Mouse (Mus musculus) midbrain, postnatal 0 days (tissue): ENCODE data around the gene Gm20388. TPM values are rescaled to one million over a fixed set of nuclear protein-coding genes. Genes with fewer than 3 reads are reported as not detected.

Experiments used
- ATAC-seq: fragments of 200-750 bp; cut with Nextera tagmentation; 2 replicates; pipeline ENCODE4 v1.8.0; 2017; ENCODE audit warnings: moderate number of reproducible peaks, mild to moderate bottlenecking, moderate TSS enrichment, moderate library complexity; ENCODE audit not compliant: low FRiP score
- DNase-seq: peaks from one replicate; pipeline ENCODE4 v3.0.0-alpha.2; 2015; ENCODE audit warnings: low spot score
- H3K27ac ChIP-seq: fragments of 300-500 bp; sonication (generic); 2 replicates; pipeline ENCODE4 v1.5.1; 2014; ENCODE audit warnings: low read depth, mild to moderate bottlenecking, low read length, mixed read lengths
- H3K27me3 ChIP-seq: fragments of 300-500 bp; sonication (generic); 2 replicates; pipeline ENCODE4 v1.6.1; 2014; ENCODE audit warnings: low read length, control low read depth, mixed read lengths; ENCODE audit not compliant: insufficient read depth
- H3K36me3 ChIP-seq: fragments of 300-500 bp; sonication (generic); 2 replicates; pipeline ENCODE4 v1.6.1; 2014; ENCODE audit warnings: low read length, control low read depth, mixed read lengths; ENCODE audit not compliant: insufficient read depth
- H3K4me1 ChIP-seq: fragments of 300-500 bp; sonication (generic); 2 replicates; pipeline ENCODE4 v1.6.1; 2014; ENCODE audit warnings: mild to moderate bottlenecking, control low read depth, antibody characterized with exemption, low read length, mixed read lengths; ENCODE audit not compliant: insufficient read depth
- H3K4me2 ChIP-seq: fragments of 300-500 bp; sonication (generic); 2 replicates; pipeline ENCODE4 v1.6.1; 2014; ENCODE audit warnings: low read depth, mild to moderate bottlenecking, low read length, mixed read lengths; ENCODE audit not compliant: poor library complexity, severe bottlenecking
- H3K4me3 ChIP-seq: fragments of 300-500 bp; sonication (generic); 2 replicates; pipeline ENCODE4 v1.5.1; 2014; ENCODE audit warnings: low read depth, mild to moderate bottlenecking, low read length, moderate library complexity
- H3K9ac ChIP-seq: fragments of 300-500 bp; sonication (generic); replicated peaks from 2 replicates; pipeline ENCODE4 v1.6.1; 2014; ENCODE audit warnings: mild to moderate bottlenecking, low read length, moderate library complexity, mixed read lengths; ENCODE audit not compliant: poor library complexity, severe bottlenecking
- H3K9me3 ChIP-seq: fragments of 300-500 bp; sonication (generic); 2 replicates; pipeline ENCODE4 v1.6.1; 2016; ENCODE audit warnings: low read length, control low read depth
- CTCF ChIP-seq: IDR thresholded peaks from 2 replicates; pipeline ENCODE4 v1.5.1; 2016; ENCODE audit warnings: antibody characterized with exemption, mild to moderate bottlenecking
- WGBS: fragments of 180-500 bp; shearing (Covaris S2); extraction: QIAGEN DNeasy Blood & Tissue Kit; methylation state at CpG from one replicate; pipeline ENCODE4 v1.1.7; 2014; 5-methylcytosine and 5-hydroxymethylcytosine counted together
- polyA plus RNA-seq: library from polyadenylated mRNA; unstranded; fragments of >200 nt; fragmentation: Nextera tagmentation; extraction: Ambion mirVana; gene quantifications from 2 replicates; pipeline ENCODE4 v1.2.1, GENCODE M21; 2015
- total RNA-seq: library from RNA; depleted of rRNA; stranded (reverse); fragments of >200 nt; gene quantifications from 2 replicates; pipeline ENCODE4 v1.2.3, GENCODE M21; 2014

Gene Gm20388
- total and polyA plus RNA-seq, 2 experiments from 2014 or later, result 74.2 TPM; not detected in 1

GRCm38 (mm10) chr8:122803906-122804761 lies 2893.5 kb downstream of the Gm20388 start:
- Histone ChIP-seq H3K27me3 (no peaks in the 10 kb centered on the region), H3K4me2 (no peak overlapping the region), H3K4me3 (no peak overlapping the region), H3K9ac (peak overlapping the region; percentile 33; the same call in 1 of the 2 replicates), H3K9me3 (no peaks in the 10 kb centered on the region), H3K36me3 (no peaks in the 10 kb centered on the region; the same call in 1 of the 2 replicates), H3K27ac (peak overlapping the region; percentile 58), H3K4me1 (peaks cover 17% of the 10 kb centered on the region)
- ATAC-seq (peak; percentile 73), DNase-seq (peak; percentile 87)
- no peak for TF ChIP-seq CTCF
- WGBS, result 10% methylated on average over 15 of the region's 15 CpGs

- TF ChIP-seq CTCF, result no peak
- Histone ChIP-seq H3K4me1 (peaks cover 17% of the 10 kb centered on the region), H3K9me3 (no peaks in the 10 kb centered on the region), H3K4me3 (no peak overlapping the region), H3K9ac (no peak overlapping the region), H3K27ac (no peak overlapping the region), H3K27me3 (no peaks in the 10 kb centered on the region), H3K36me3 (no peaks in the 10 kb centered on the region), H3K4me2 (no peak overlapping the region)
- ATAC-seq (peak; percentile 27; the same call in 1 of the 2 replicates), DNase-seq (peak; percentile 91)
- 9% methylated on average over 3 of the region's 3 CpGs for WGBS
Observed at GRCm38 (mm10) chr8:122805349-122805748, 2894.7 kb downstream of the Gm20388 start.

DNA sequence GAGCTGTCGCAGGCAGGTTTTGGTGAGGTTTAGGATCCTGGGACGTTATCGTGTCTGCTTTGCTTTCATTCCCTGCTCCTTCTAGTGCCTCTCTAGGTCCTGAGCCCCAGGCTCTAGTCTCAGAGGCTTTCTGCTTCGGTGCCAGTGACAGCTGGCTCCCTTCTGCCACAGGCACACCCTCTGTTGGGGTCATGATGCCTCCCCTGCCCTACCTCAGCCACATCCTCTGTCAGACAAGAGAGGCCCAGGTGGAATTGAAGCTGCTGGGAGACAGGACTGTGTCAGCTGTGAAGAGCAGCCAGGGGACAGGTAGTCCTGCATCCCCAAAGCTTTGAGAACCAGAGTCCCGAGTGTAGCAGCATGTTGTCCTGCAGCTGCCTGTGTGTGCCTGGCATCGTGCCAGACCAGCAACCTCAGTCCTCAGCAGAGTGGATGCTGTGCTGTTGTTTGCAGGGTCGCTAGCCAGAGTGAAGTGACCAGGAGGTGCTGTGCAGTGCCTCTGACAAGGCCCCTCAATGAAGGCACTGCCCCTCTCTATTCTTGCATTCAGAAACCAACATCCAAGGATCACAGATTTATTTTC lies 2896.4 kb downstream of the Gm20388 start:
- H3K27me3 ChIP-seq, result no peaks in the 10 kb centered on the region
- WGBS, result 35% methylated on average over 7 of the region's 7 CpGs
- no peaks in the 10 kb centered on the region for H3K9me3 ChIP-seq
- peaks cover 21% of the 10 kb centered on the region for H3K4me1 ChIP-seq
- no peak overlapping the region for H3K4me3 ChIP-seq
- H3K4me2 ChIP-seq, result no peak overlapping the region
- ATAC-seq (no peak), DNase-seq (no peak)
- H3K9ac ChIP-seq, result 0 out of 2 replicates have a peak overlapping the region, but pooled peaks have one; percentile 5
- no peak overlapping the region for H3K27ac ChIP-seq
- no peaks in the 10 kb centered on the region for H3K36me3 ChIP-seq
- TF ChIP-seq CTCF, result no peak

DNA sequence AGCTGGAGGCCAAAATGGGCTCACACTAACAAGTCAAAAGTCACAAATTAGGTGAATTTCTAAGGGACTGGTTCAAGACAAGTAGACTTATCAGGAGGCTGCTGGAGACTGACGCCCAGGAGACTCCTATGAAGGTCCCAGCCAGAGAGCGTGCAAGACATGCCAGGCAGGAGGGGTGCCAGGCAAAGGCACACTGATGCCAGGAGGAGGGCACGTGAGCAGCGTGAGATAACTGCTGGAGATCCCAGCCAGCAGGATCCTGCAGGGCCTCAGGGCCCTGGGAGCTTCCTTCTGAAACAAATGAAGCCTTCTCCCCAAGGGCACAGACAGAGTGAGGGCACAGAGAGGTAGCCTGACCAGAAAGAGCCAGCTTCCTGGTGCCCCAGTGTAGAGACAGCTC lies 2897.3 kb downstream of the Gm20388 start:
- DNase-seq (no peak), ATAC-seq (no peak)
- no peaks in the 10 kb centered on the region for H3K9me3 ChIP-seq
- H3K36me3 ChIP-seq, result 0 out of 2 replicates have a peak, but pooled peaks cover under 1% of the 10 kb centered on the region
- peaks cover 22% of the 10 kb centered on the region for H3K4me1 ChIP-seq
- no peak overlapping the region for H3K4me3 ChIP-seq
- WGBS, result 67% methylated on average over 4 of the region's 4 CpGs
- no peak overlapping the region for H3K9ac ChIP-seq
- H3K27me3 ChIP-seq, result no peaks in the 10 kb centered on the region
- no peak overlapping the region for H3K4me2 ChIP-seq
- H3K27ac ChIP-seq, result no peak overlapping the region
- no peak for TF ChIP-seq CTCF

DNA sequence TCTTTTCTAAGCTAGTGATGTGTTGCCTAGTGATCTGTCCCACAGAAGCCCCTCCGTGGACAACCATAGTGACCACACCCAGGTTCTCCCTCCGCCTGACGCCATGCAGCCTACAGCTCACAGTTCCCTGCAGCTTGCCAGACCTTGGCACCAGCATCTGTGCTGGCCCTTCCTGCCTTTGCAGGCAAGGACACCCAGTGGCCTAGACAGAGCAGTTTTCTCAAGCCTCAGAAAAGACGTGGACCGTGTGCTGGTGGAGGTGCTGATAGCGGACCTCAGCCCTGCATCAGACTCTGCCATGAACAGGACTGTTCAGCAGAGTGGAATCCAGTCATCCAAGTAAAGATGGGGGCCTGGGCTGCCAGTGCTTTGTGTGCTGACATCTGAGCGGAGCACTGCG lies 2899.7 kb downstream of the Gm20388 start:
- Histone ChIP-seq H3K4me2 (no peak overlapping the region), H3K27ac (no peak overlapping the region)

More for the DNA sequence above, 2899.7 kb downstream of the Gm20388 start:
- ATAC-seq (no peak), DNase-seq (no peak)
- 81% methylated on average over 8 of the region's 8 CpGs for WGBS
- Histone ChIP-seq H3K36me3 (peaks cover 9% of the 10 kb centered on the region; the same call in 1 of the 2 replicates), H3K9ac (no peak overlapping the region), H3K9me3 (no peaks in the 10 kb centered on the region), H3K27me3 (no peaks in the 10 kb centered on the region), H3K4me1 (peaks cover 11% of the 10 kb centered on the region), H3K4me3 (no peak overlapping the region)
- TF ChIP-seq CTCF, result no peak
